Mouse (Mus musculus) mouse trophoblast stem cell (cell line): Measurements from ENCODE around the gene Alkbh6.

Experiments used
- in situ Hi-C, 2 experiments: fragments of 300-500 bp; cut with MseI, MboI; formaldehyde crosslinking; loops; 2 replicates in 1 of 2; 3 replicates in 1 of 2; pipeline ENCODE4 v1.15.1; 2025

Gene Alkbh6

GRCm38 (mm10) chr7:30327140-30327539, 18.6 kb downstream of the Alkbh6 start:
- in situ Hi-C loops: no loop called here

- in situ Hi-C loops: no loop called here
These were observed 19.9 kb downstream of the Alkbh6 start for GRCm38 (mm10) chr7:30328379-30328778.

- in situ Hi-C loops: no loop called here
These were observed 23.4 kb downstream of the Alkbh6 start for GRCm38 (mm10) chr7:30331887-30332286.

GRCm38 (mm10) chr7:30332622-30333259, 24.2 kb downstream of the Alkbh6 start:
- in situ Hi-C loops: no loop called here

GRCm38 (mm10) chr7:30333436-30333835, 24.9 kb downstream of the Alkbh6 start:
- in situ Hi-C loops: no loop called here

GRCm38 (mm10) chr7:30334563-30334962, 26.0 kb downstream of the Alkbh6 start:
- in situ Hi-C loops: no loop called here

GRCm38 (mm10) chr7:30335688-30336087, 27.2 kb downstream of the Alkbh6 start:
- in situ Hi-C loops: no loop called here

- in situ Hi-C loops: no loop called here
These were observed 27.9 kb downstream of the Alkbh6 start for GRCm38 (mm10) chr7:30336384-30336783.

- in situ Hi-C loops: loop anchor here in 1 of 2 experiments (10.0 kb wide), 1 partner anchor 95 kb away; no protein-coding TSS in a partner anchor
These were observed 31.1 kb downstream of the Alkbh6 start for GRCm38 (mm10) chr7:30339432-30340109.

GRCm38 (mm10) chr7:30346635-30347379, 38.3 kb downstream of the Alkbh6 start:
- in situ Hi-C loops: loop anchor here in 1 of 2 experiments (10.0 kb wide), 1 partner anchor 88 kb away; no protein-coding TSS in a partner anchor

- in situ Hi-C loops: loop anchor here in 1 of 2 experiments (10.0 kb wide), 1 partner anchor 87 kb away; no protein-coding TSS in a partner anchor
These were observed 39.3 kb downstream of the Alkbh6 start for GRCm38 (mm10) chr7:30347828-30348227.

GRCm38 (mm10) chr7:30353279-30353822, 44.8 kb downstream of the Alkbh6 start:
- in situ Hi-C loops: no loop called here

GRCm38 (mm10) chr7:30354059-30354458, 45.5 kb downstream of the Alkbh6 start:
- in situ Hi-C loops: no loop called here

- in situ Hi-C loops: no loop called here
These were observed 50.1 kb downstream of the Alkbh6 start for GRCm38 (mm10) chr7:30358378-30359186.

- in situ Hi-C loops: no loop called here
These were observed 50.9 kb downstream of the Alkbh6 start for GRCm38 (mm10) chr7:30359276-30359865.

GRCm38 (mm10) chr7:30360028-30360427, 51.5 kb downstream of the Alkbh6 start:
- in situ Hi-C loops: no loop called here

- in situ Hi-C loops: no loop called here
These were observed 54.3 kb downstream of the Alkbh6 start, which contains the start of gene Lrfn3 for GRCm38 (mm10) chr7:30362652-30363343. Gene Lrfn3 (minus strand): TSS chr7:30362772.

GRCm38 (mm10) chr7:30363344-30363738, 54.8 kb downstream of the Alkbh6 start:
- in situ Hi-C loops: no loop called here
